Mouse (Mus musculus) ES-E14 (cell line): ENCODE results near the gene Lonp2.

Experiments
- CHD2 ChIP-seq: IDR thresholded peaks from 2 replicates; pipeline ENCODE4 v1.6.1; 2014; ENCODE audit warnings: mild to moderate bottlenecking, low read depth, low read length, inconsistent platforms
- HCFC1 ChIP-seq: IDR thresholded peaks from 2 replicates; pipeline ENCODE4 v1.6.1; 2012; ENCODE audit warnings: low read length, inconsistent platforms, borderline replicate concordance; ENCODE audit not compliant: insufficient read depth
- MAFK ChIP-seq: IDR thresholded peaks from 2 replicates; pipeline ENCODE4 v1.6.1; 2014; ENCODE audit warnings: mild to moderate bottlenecking, low read depth, low read length, inconsistent platforms; ENCODE audit not compliant: insufficient read depth
- ZC3H11A ChIP-seq: IDR thresholded peaks from 2 replicates; pipeline ENCODE4 v1.6.1; 2012; ENCODE audit warnings: low read depth, mild to moderate bottlenecking, inconsistent platforms, low read length, borderline replicate concordance
- ZNF384 ChIP-seq: IDR thresholded peaks from 2 replicates; pipeline ENCODE4 v1.6.1; 2012; ENCODE audit warnings: low read depth, low read length, inconsistent platforms

GRCm38 (mm10) chr8:86694011-86694410 lies 70.2 kb downstream of the Lonp2 start:
- TF ChIP-seq MAFK (no peak), ZC3H11A (no peak), CHD2 (no peak), HCFC1 (no peak), ZNF384 (no peak)
